7 mouse cellular contexts compared by ENCODE assay signal in the genomic region with DNA sequence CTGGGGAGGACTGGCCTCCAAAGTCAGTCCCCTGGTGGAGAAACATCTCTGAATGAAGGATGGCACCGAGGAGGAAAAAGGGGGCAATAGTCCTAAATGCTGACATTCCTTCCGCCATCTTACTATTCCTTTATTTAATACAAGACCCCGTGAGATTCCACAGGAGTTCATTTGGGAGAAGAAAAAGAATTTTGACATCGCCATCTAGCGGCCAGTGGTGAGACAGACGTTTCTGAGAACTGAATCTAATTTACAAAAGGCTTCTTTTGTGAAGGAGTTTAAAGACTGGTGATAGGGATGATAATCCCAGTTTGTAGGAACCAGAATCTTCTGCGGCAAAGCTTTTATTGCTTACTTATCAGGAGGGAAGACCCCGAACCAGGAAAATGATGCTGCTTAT.
A peak's percentile ranks its signal among the peaks of the same experiment; 100 is the strongest.
DNase-seq lines count a peak whose midpoint lies in the region; ATAC-seq and TF ChIP-seq lines count a peak whose summit lies in the region.
"Not testable (repeated sequence)": the region's sequence is repeated elsewhere in the genome, so short reads cannot be mapped to it uniquely, and the experiment has no call there.

No protein-coding gene starts in this region.

- H3K9ac ChIP-seq in CH12.LX (ENCODE audit: insufficient read depth, low read depth); forebrain, postnatal 0 days; intestine, postnatal 0 days (ENCODE audit: low read depth, low read length); liver, embryonic 14.5 days (replicated peaks); midbrain, postnatal 0 days (replicated peaks; ENCODE audit: low read length, poor library complexity, severe bottlenecking): not testable (repeated sequence)

- not testable (repeated sequence) for H3K79me2 ChIP-seq in CH12.LX (replicated peaks; ENCODE audit: control insufficient read depth, extremely low read depth, insufficient read depth, poor library complexity, severe bottlenecking)

- H3K4me1 ChIP-seq in CH12.LX (ENCODE audit: control insufficient read depth in 1 of 2, insufficient read depth in 2 of 2); forebrain, postnatal 0 days (ENCODE audit: insufficient read depth); intestine, postnatal 0 days (replicated peaks; ENCODE audit: control insufficient read depth, insufficient read depth, low read length); liver, embryonic 14.5 days (replicated peaks; ENCODE audit: control insufficient read depth in 2 of 2, insufficient read depth in 2 of 2, low read length in 1 of 2); midbrain, postnatal 0 days (ENCODE audit: insufficient read depth, low read length): not testable (repeated sequence)

- not testable (repeated sequence) for H3K9me3 ChIP-seq in CH12.LX (replicated peaks; ENCODE audit: low read length); forebrain, postnatal 0 days (ENCODE audit: low read length); intestine, postnatal 0 days (ENCODE audit: control insufficient read depth); liver, embryonic 14.5 days (ENCODE audit: control insufficient read depth, low read length); midbrain, postnatal 0 days (ENCODE audit: low read length)

- in situ Hi-C loops in CH12.LX (cut with MboI; ENCODE audit: low pct_ligation_motif_present, low pct_unique_long_range_greater_than_20kb, low sequenced_read_pairs): not testable (repeated sequence)

- not testable (repeated sequence) for H3K27me3 ChIP-seq in CH12.LX (replicated peaks); forebrain, postnatal 0 days (ENCODE audit: insufficient read depth, low read length); intestine, postnatal 0 days (replicated peaks; ENCODE audit: control insufficient read depth, insufficient read depth, low read length); liver, embryonic 14.5 days (ENCODE audit: control insufficient read depth, insufficient read depth, low read length); midbrain, postnatal 0 days (ENCODE audit: insufficient read depth, low read length)

- WGBS in forebrain, postnatal 0 days: 69% methylated on average over 8 of the region's 8 CpGs
- 63% methylated on average over 8 of the region's 8 CpGs for WGBS in intestine, postnatal 0 days
- 48% methylated on average over 8 of the region's 8 CpGs for WGBS in liver, embryonic 14.5 days (ENCODE audit: insufficient replicate concordance)
- WGBS in midbrain, postnatal 0 days: 72% methylated on average over 8 of the region's 8 CpGs

- ATAC-seq in forebrain, postnatal 0 days; intestine, postnatal 0 days; liver, embryonic 14.5 days (ENCODE audit: insufficient read depth); midbrain, postnatal 0 days (ENCODE audit: low FRiP score): not testable (repeated sequence)

- peak; percentile 32 to 52; a peak in 3 of 4 replicates for TF ChIP-seq CTCF in CH12.LX (conservative IDR thresholded peaks at IDR 0.05 in 1 of 2, IDR thresholded peaks at IDR 0.05 in 1 of 2; ENCODE audit: low read depth in 2 of 2, low read length in 2 of 2)
- not testable (repeated sequence) for TF ChIP-seq CTCF in forebrain, postnatal 0 days (IDR thresholded peaks at IDR 0.05; ENCODE audit: low read depth)
- TF ChIP-seq CTCF in intestine, postnatal 0 days (IDR thresholded peaks at IDR 0.05; ENCODE audit: low read depth): peak; percentile 53
- peak; percentile 28; the same call in 1 of the 2 replicates for TF ChIP-seq CTCF in liver, embryonic 14.5 days (IDR thresholded peaks at IDR 0.05; ENCODE audit: low read depth)
- peak; percentile 21 for TF ChIP-seq CTCF in midbrain, postnatal 0 days (IDR thresholded peaks at IDR 0.05)

- not testable (repeated sequence) for H3K27ac ChIP-seq in CH12.LX (ENCODE audit: insufficient read depth, low read depth); forebrain, postnatal 0 days (ENCODE audit: low read depth, low read length); intestine, postnatal 0 days (ENCODE audit: low read depth, low read length); liver, embryonic 14.5 days; midbrain, postnatal 0 days (ENCODE audit: low read depth, low read length)

- H3K36me3 ChIP-seq in CH12.LX (replicated peaks in 1 of 2; ENCODE audit: control insufficient read depth in 1 of 2, insufficient read depth in 1 of 2, low read length in 1 of 2); forebrain, postnatal 0 days (ENCODE audit: insufficient read depth); intestine, postnatal 0 days (ENCODE audit: control insufficient read depth, insufficient read depth); liver, embryonic 14.5 days (replicated peaks; ENCODE audit: control insufficient read depth, insufficient read depth, low read depth); midbrain, postnatal 0 days (ENCODE audit: insufficient read depth, low read length): not testable (repeated sequence)

- not testable (repeated sequence) for TF ChIP-seq POLR2A in CH12.LX (IDR thresholded peaks at IDR 0.05; ENCODE audit: low read depth, low read length)

- peak; percentile 5; the same call in 1 of the 2 replicates for TF ChIP-seq RAD21 in CH12.LX (IDR thresholded peaks at IDR 0.05; ENCODE audit: low read depth, low read length)

- dilution Hi-C loops in CH12.LX (cut with MboI; ENCODE audit: extremely low pct_ligation_motif_present, extremely low pct_unique_long_range_greater_than_20kb, low sequenced_read_pairs): not testable (repeated sequence)

- not testable (repeated sequence) for DNase-seq in CH12.LX (ENCODE audit: extremely low read depth); midbrain, postnatal 0 days (ENCODE audit: low spot score)
- DNase-seq in NIH3T3 (ENCODE audit: low read depth): peak; percentile 62
- DNase-seq in c-Kit-positive CD71-positive TER-119-positive erythroid progenitor cells, embryonic 14.5 days (ENCODE audit: low spot score): peak; percentile 19
- peak; percentile 1 for DNase-seq in forebrain, postnatal 0 days
- peak in 1 of 3 experiments; percentile 33 for DNase-seq in liver, embryonic 14.5 days (ENCODE audit: low read depth in 3 of 3, low spot score in 3 of 3)

- not testable (repeated sequence) for H3K4me3 ChIP-seq in CH12.LX (replicated peaks in 1 of 3; ENCODE audit: low read depth in 2 of 3, low read length in 2 of 3, poor library complexity in 1 of 3); forebrain, postnatal 0 days (ENCODE audit: low read depth, low read length); intestine, postnatal 0 days (ENCODE audit: low read depth, low read length); liver, embryonic 14.5 days (ENCODE audit: insufficient read depth in 1 of 2, low read depth in 2 of 2, low read length in 2 of 2); midbrain, postnatal 0 days (ENCODE audit: low read depth, low read length)

- H3K4me2 ChIP-seq in CH12.LX (ENCODE audit: insufficient read depth, low read depth, poor library complexity, severe bottlenecking); forebrain, postnatal 0 days (ENCODE audit: low read depth); intestine, postnatal 0 days (replicated peaks; ENCODE audit: low read depth); liver, embryonic 14.5 days (ENCODE audit: low read depth); midbrain, postnatal 0 days (ENCODE audit: low read depth, low read length, poor library complexity, severe bottlenecking): not testable (repeated sequence)

- TF ChIP-seq EP300 in CH12.LX (IDR thresholded peaks at IDR 0.05; ENCODE audit: low read length); liver, embryonic 14.5 days (IDR thresholded peaks at IDR 0.05; ENCODE audit: low read depth): not testable (repeated sequence)
